Mouse (Mus musculus): ENCODE data around the gene Ccdc117. TPM values are rescaled to one million over a fixed set of nuclear protein-coding genes. Genes with fewer than 3 reads are reported as not detected.
"Not testable (repeated sequence)": the region's sequence is repeated elsewhere in the genome, so short reads cannot be mapped to it uniquely, and the experiment has no call there.

Ccdc117 gene
- total RNA-seq, 2 experiments from 2014 or later = 9.1 to 10.3 TPM

DNA sequence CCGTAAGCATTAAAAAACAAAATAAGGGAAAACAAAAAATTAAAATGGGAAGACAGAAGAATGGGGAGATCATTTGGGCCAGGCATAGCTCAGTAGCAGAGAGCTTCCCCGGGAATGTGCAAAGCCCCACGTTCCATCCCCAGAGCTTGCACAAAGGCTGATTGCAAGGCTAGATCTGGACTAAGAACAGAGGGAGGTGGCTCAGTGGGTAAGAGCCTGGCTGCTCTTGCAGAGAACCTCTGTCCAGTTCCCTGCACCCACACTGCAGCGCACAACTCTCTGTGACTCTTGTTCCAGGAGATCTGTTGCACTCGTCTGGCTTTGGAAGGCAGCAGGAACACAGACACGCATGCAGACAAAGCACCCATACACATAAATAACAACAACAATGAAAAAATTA lies 26.3 kb downstream of the Ccdc117 start:
- DNase-seq (ENCODE audit: extremely low spot score in 1 of 2, low spot score in 2 of 2) = no peak
- intact Hi-C loops (cut with DNase I) = no loop called here

DNA sequence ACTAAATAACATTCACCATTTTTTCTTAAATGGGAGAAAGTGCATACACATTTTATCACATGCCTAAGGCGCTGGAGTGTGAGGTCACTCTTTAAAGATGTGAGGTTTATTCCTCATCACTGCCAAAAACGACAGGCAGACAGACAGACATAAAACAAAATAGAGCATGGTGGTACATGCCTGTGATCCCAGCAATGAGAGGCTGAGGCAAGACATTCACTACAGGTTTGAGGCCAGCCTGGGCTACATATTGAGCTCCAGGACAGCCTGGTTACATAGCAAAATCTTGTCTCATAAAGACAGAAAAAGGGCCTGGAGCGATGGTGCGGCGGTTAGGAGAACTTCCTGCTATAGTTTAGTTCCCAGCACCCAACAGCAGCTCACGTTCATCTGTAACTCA lies 26.8 kb downstream of the Ccdc117 start:
- no peak for DNase-seq (ENCODE audit: extremely low spot score in 1 of 2, low spot score in 2 of 2)
- intact Hi-C loops (cut with DNase I) = no loop called here

DNA sequence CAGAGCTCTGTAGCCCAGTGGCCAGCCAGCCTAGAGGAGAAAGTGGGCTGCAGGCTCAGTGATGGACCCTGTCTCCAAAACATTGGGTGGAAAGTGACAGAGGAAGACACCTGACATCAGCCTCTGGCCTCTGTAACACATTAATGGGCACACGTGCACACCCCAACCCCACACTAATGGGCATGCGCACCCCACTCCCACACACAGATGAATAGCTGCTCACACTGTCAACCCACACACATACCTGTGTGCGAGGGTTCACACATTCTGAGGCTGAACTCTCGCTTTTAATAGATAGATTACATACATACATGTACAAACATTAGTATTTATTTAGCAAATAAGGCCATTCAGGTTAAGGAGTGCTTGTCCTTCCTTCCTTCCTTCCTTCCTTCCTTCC lies 27.9 kb downstream of the Ccdc117 start:
- no peak for DNase-seq (ENCODE audit: extremely low spot score in 1 of 2, low spot score in 2 of 2)
- intact Hi-C loops (cut with DNase I) = no loop called here

DNA sequence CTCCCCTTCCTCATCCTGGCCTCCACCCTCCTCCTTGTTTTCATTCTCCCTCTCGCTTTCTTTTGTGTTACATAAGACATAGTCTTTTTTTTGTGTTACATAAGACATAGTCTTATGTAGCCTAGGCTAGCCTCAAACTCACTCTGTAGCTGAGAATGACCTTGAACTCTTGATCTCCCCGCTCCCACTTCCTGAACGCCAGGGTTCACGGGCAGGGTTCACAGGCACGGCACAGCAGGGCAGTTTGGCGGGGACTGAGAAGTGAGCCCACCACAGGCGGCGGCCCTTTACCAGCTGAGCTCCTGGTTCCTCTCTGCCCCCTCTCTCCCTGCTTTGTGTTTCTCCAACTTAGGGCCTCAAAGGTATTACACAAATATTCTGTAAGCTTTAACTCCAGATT lies 29.0 kb downstream of the Ccdc117 start:
- intact Hi-C loops (cut with DNase I) = no loop called here
- no peak for DNase-seq (ENCODE audit: extremely low spot score in 1 of 2, low spot score in 2 of 2)

DNA sequence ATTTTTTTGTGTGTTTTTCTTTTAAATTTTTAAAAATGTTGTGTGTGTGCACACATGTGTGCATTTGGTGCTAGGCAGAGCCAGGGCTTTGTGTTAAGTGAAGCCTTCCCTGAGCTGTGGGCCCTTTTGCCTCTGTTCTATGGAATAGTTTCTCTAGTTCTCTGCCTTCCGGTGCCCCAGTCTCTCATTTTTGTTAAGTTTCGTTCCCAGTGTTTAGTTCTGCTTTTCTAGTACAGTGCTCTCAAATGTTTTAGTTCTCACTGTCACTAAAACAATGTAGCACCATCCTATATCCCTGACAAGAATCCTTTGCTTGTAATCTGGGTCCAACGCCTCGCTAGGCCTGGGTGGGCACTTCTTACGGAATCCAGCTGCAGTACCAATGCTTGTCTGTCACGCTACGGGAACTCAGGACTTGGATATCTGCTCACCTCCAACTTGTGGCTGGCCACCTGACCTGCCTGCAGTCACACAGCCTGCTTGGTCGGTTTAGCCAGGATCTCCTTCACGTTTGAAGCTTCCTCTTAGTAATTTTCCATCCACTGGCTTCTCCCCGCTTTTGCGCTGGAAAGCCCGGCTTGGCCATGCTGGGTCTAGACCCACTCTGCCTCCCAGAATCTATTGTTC lies 29.8 kb downstream of the Ccdc117 start:
- no peak for DNase-seq (ENCODE audit: extremely low spot score in 1 of 2, low spot score in 2 of 2)
- intact Hi-C loops (cut with DNase I) = no loop called here

- intact Hi-C loops (cut with DNase I); DNase-seq (ENCODE audit: extremely low spot score in 1 of 2, low spot score in 2 of 2): not testable (repeated sequence)
Observed at GRCm38 (mm10) chr11:5510686-5511085, 31.3 kb downstream of the Ccdc117 start.

DNA sequence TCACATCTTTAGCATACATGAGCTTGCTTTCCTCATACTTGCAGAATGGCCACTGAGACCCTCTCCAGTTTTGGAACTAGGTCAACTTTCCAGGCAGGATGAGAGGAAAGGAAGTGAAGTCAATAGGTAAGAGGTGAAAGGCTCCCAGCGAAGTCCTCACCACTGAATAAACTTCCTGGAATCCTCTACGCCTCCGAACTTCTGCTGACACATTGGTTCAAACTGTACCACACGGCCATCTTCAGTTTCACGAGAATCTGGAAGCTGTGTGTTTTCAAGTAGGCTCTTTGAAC lies 31.9 kb downstream of the Ccdc117 start:
- intact Hi-C loops (cut with DNase I) = no loop called here
- DNase-seq (ENCODE audit: extremely low spot score in 1 of 2, low spot score in 2 of 2) = no peak

DNA sequence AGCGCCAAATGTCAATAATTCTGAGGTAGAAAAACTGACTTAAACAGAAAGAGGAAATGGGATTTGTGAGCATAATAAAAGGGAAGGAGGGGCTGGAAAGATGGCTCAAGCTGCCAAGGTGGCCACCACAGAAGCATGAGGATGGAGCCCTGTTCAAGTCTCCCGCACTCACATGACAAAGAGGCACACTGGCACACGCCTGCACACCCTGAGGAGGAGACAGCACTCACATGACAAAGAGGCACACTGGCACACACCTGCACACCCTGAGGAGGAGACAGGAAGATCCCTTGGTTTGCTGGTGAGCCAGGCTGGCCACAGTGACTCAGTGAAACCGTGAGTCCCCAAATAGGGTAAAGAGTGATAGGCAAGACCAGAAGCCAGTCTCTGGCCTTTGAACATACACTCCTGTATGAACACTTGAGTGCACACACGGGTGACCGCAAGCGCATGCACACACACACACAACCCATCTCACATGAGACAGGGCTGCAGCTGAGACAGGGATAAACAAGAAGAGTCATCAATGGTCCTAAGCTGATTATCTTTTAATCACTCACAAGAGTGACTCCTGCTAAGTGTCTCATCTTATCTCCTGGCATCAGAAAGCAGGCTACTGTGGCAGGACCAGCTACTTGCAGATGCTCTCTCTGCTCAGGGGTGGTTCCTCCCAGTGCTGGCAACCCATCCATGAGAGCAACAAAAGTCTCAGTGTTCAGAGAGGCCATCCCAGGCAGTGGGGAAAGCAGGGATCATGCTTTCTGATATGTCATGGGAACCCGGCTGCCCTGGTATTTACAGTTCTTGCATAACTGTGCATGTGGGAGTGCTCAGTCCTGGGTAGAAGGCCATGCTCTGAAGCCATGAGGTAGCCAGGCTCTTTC lies 32.5 kb downstream of the Ccdc117 start:
- DNase-seq (ENCODE audit: extremely low spot score in 1 of 2, low spot score in 2 of 2) = no peak
- intact Hi-C loops (cut with DNase I) = no loop called here

DNA sequence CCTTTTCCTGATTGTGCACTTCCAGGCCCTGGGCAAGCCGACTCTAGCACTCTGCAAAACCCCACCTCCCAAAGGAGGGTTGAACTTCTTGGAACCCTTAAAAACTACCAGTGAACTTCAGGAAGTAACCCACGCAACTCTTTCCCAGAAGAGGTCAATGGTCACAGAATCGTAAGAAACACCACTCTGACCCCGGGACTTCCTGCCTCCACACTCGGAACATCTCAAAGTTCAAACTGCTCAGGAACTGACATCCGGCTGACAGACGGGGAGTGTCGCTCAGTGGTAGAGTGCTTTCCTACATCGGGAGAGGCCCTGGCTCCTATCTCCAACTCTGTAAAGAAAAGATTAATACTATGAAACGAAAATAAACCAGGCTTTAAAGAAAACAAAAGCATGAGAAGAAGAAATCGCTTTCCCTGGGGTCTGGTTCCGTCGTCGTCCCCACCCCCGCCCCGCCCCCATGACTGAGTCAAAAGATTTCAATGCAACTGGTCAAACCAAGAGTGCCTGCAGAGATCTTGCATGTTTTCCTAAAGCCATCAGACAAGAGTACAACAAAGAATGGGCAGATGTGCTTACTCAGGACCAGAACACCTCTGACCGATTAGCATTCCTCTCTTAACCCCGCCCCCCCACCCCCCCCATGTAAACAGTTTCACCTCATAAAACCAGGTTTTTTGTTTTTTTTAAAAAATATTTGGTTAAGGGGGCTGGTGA lies 36.0 kb downstream of the Ccdc117 start:
- peak in 1 of 2 experiments; percentile 48 for DNase-seq (ENCODE audit: extremely low spot score in 1 of 2, low spot score in 2 of 2)
- intact Hi-C loops (cut with DNase I) = no loop called here

- no peak for DNase-seq (ENCODE audit: extremely low spot score in 1 of 2, low spot score in 2 of 2)
- intact Hi-C loops (cut with DNase I) = no loop called here
Observed at GRCm38 (mm10) chr11:5502351-5503051, 39.5 kb downstream of the Ccdc117 start.

GRCm38 (mm10) chr11:5500903-5501741 lies 40.9 kb downstream of the Ccdc117 start:
- DNase-seq (ENCODE audit: extremely low spot score in 1 of 2, low spot score in 2 of 2) = no peak
- intact Hi-C loops (cut with DNase I) = no loop called here

GRCm38 (mm10) chr11:5499961-5500644 lies 41.9 kb downstream of the Ccdc117 start:
- no peak for DNase-seq (ENCODE audit: extremely low spot score in 1 of 2, low spot score in 2 of 2)
- intact Hi-C loops (cut with DNase I) = no loop called here

- intact Hi-C loops (cut with DNase I) = no loop called here
Observed at GRCm38 (mm10) chr11:5498931-5499661, 42.9 kb downstream of the Ccdc117 start.

GRCm38 (mm10) chr11:5498422-5498821 lies 43.6 kb downstream of the Ccdc117 start:
- intact Hi-C loops (cut with DNase I) = no loop called here
- no peak for DNase-seq (ENCODE audit: extremely low spot score in 1 of 2, low spot score in 2 of 2)

More at GRCm38 (mm10) chr11:5498931-5499661, 42.9 kb downstream of the Ccdc117 start:
- DNase-seq (ENCODE audit: extremely low spot score in 1 of 2, low spot score in 2 of 2) = no peak

DNA sequence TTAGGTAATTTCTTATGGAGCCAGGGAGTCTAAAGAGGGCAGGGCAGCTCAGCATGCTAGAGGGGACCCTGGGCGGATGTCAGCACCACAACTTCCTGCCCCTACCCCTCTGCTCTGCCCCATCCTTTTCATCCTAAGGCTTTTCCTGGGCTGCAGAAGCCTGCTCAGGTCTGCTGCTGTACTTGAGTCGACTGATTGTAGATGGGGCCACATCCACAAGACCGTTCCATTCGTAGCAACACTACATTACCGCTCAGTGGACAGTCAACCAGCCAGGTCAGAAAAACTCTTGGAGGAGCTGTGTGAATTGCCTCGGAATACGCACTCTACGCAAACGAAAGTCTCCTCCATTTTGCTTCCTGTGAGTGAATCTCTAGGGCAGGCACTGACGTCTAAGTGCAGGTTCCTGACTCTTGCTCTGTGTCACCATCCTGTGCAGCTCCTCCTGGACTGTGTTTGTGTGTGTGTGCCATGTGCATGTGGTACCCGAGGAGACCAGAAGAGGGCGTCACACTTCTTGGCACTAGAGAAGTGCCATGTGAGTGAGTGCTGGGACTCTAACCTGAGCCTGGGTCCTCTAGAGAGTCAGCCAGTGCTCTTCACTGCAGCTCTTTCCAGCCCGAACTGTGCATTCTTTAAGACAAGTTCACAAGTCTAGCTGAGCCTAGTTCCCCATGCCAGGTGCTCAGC lies 45.3 kb downstream of the Ccdc117 start:
- no peak for DNase-seq (ENCODE audit: extremely low spot score in 1 of 2, low spot score in 2 of 2)
- intact Hi-C loops (cut with DNase I) = no loop called here

GRCm38 (mm10) chr11:5495906-5496305 lies 46.1 kb downstream of the Ccdc117 start:
- DNase-seq (ENCODE audit: extremely low spot score in 1 of 2, low spot score in 2 of 2) = no peak
- intact Hi-C loops (cut with DNase I) = no loop called here
